7 mouse cellular contexts compared by ENCODE assay signal in the genomic region with DNA sequence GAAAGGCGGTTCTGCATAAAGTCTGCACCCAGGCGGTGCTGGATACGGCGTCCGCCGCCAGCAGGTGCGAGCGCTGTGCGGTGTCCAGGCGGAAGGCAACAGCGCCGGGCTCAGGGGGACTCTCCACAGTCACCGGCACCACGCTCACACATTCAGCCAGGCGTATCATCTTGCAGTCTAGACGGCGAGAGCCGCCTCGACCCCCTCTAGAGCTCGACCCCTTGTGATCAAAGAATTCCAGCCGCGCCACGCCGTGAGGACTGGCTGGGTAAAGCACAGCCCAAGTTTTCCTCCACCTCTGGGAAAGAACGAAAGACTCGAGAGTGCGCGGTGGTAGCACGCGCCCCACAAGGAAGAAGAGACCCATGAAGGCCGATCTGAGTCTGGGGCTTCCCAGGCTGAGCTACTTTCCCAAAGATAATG. TPM values are rescaled to one million over a fixed set of nuclear protein-coding genes. Genes with fewer than 3 reads are reported as not detected.
DNase-seq lines count a peak whose midpoint lies in the region; ATAC-seq and TF ChIP-seq lines count a peak whose summit lies in the region.

No protein-coding gene starts in this region.

- peak overlapping the region; percentile 63 for H3K9ac ChIP-seq in forebrain, embryonic 11.5 days (ENCODE audit: low read length)
- peak overlapping the region; percentile 68 for H3K9ac ChIP-seq in intestine, embryonic 15.5 days
- peak overlapping the region; percentile 76 for H3K9ac ChIP-seq in lung, embryonic 16.5 days (ENCODE audit: low read length)

- no peaks in the 10 kb centered on the region for H3K9me3 ChIP-seq in forebrain, embryonic 11.5 days (ENCODE audit: control insufficient read depth, low read length)
- no peaks in the 10 kb centered on the region for H3K9me3 ChIP-seq in intestine, embryonic 15.5 days
- H3K9me3 ChIP-seq in lung, embryonic 16.5 days (ENCODE audit: control insufficient read depth, low read length) = no peaks in the 10 kb centered on the region

- H3K4me2 ChIP-seq in forebrain, embryonic 11.5 days (ENCODE audit: low read depth, low read length, severe bottlenecking) = peak overlapping the region; percentile 90
- H3K4me2 ChIP-seq in intestine, embryonic 15.5 days (replicated peaks) = peak overlapping the region; percentile 90
- H3K4me2 ChIP-seq in lung, embryonic 16.5 days (ENCODE audit: low read depth, low read length) = peak overlapping the region; percentile 91

- CTCF ChIA-PET in Patski (lab: Charles Lee) = interaction anchor here (0.6 to 2.6 kb wide), 4 partner anchors 21 to 68 kb away, joined by 3 to 10 read pairs (median 4); a partner anchor contains a TSS

- peaks cover 7% of the 10 kb centered on the region for H3K4me1 ChIP-seq in forebrain, embryonic 11.5 days (replicated peaks; ENCODE audit: control insufficient read depth, insufficient read depth, low read length)
- H3K4me1 ChIP-seq in intestine, embryonic 15.5 days (replicated peaks) = peaks cover 17% of the 10 kb centered on the region
- peaks cover 29% of the 10 kb centered on the region for H3K4me1 ChIP-seq in lung, embryonic 16.5 days (replicated peaks; ENCODE audit: control insufficient read depth, insufficient read depth, low read length)
- H3K4me1 ChIP-seq in olfactory bulb, adult 2 months (ENCODE audit: control insufficient read depth, insufficient read depth, low read length) = peaks cover 16% of the 10 kb centered on the region

- H3K27me3 ChIP-seq in Patski = no peaks in the 10 kb centered on the region
- H3K27me3 ChIP-seq in forebrain, embryonic 11.5 days (ENCODE audit: control insufficient read depth, insufficient read depth, low read length) = peaks cover 21% of the 10 kb centered on the region
- H3K27me3 ChIP-seq in intestine, embryonic 15.5 days (replicated peaks) = peaks cover 9% of the 10 kb centered on the region
- no peaks in the 10 kb centered on the region for H3K27me3 ChIP-seq in lung, embryonic 16.5 days (ENCODE audit: control insufficient read depth, insufficient read depth, low read depth, low read length)

- in situ Hi-C loops in Patski (cut with MboI; ENCODE audit: low pct_unique_long_range_greater_than_20kb) = no loop called here

- under 1% methylated on average over 29 of the region's 31 CpGs for WGBS in forebrain, embryonic 11.5 days
- WGBS in intestine, embryonic 15.5 days = under 1% methylated on average over 31 of the region's 31 CpGs
- WGBS in lung, embryonic 16.5 days = 0% methylated on average over 31 of the region's 31 CpGs
- WGBS in olfactory bulb, adult 2 months = 1% methylated on average over 31 of the region's 31 CpGs

- peak; percentile 21 to 26 for DNase-seq in CD8-positive naive resting alpha-beta T cell, adult 2 months (ENCODE audit: low read depth in 2 of 2, low spot score in 2 of 2)
- no peak for DNase-seq in Patski (ENCODE audit: low read depth, low spot score)
- DNase-seq in forebrain, embryonic 11.5 days (ENCODE audit: low spot score) = peak; percentile 79
- DNase-seq in right cerebral cortex, adult 18-20 months = no peak

- TF ChIP-seq CTCF in Patski (IDR thresholded peaks at IDR 0.05) = no peak
- no peak for TF ChIP-seq CTCF in olfactory bulb, adult 2 months (IDR thresholded peaks at IDR 0.05; ENCODE audit: insufficient read depth, low read depth, low read length)

- POLR2A ChIA-PET in Patski (lab: Charles Lee) = interaction anchor here (0.6 to 1.4 kb wide), 4 partner anchors 20 to 195 kb away, joined by 3 to 12 read pairs (median 4); no protein-coding TSS in a partner anchor

- H3K27ac ChIP-seq in forebrain, embryonic 11.5 days (ENCODE audit: low read depth, low read length) = no peak overlapping the region
- peak overlapping the region; percentile 88 for H3K27ac ChIP-seq in intestine, embryonic 15.5 days
- peak overlapping the region; percentile 93 for H3K27ac ChIP-seq in lung, embryonic 16.5 days (ENCODE audit: low read length)
- H3K27ac ChIP-seq in olfactory bulb, adult 2 months (ENCODE audit: insufficient read depth, low read depth, low read length) = no peak overlapping the region

- peak; percentile 37 for ATAC-seq in Patski
- peak; percentile 48 for ATAC-seq in forebrain, embryonic 11.5 days (replicated peaks; ENCODE audit: low FRiP score)
- peak; percentile 67 for ATAC-seq in intestine, embryonic 15.5 days
- ATAC-seq in lung, embryonic 16.5 days (ENCODE audit: low read depth) = peak; percentile 35

- H3K36me3 ChIP-seq in forebrain, embryonic 11.5 days (ENCODE audit: control insufficient read depth, insufficient read depth, low read length) = no peaks in the 10 kb centered on the region
- 0 out of 2 replicates have a peak, but pooled peaks cover 3% of the 10 kb centered on the region for H3K36me3 ChIP-seq in intestine, embryonic 15.5 days
- H3K36me3 ChIP-seq in lung, embryonic 16.5 days (ENCODE audit: control insufficient read depth, insufficient read depth, low read length) = no peaks in the 10 kb centered on the region

- TF ChIP-seq POLR2A in olfactory bulb, adult 2 months (IDR thresholded peaks at IDR 0.05; ENCODE audit: insufficient read depth, low read depth, low read length) = no peak

- H3K4me3 ChIP-seq in forebrain, embryonic 11.5 days (ENCODE audit: low read depth, low read length) = peak overlapping the region; percentile 43
- peak overlapping the region; percentile 66 for H3K4me3 ChIP-seq in intestine, embryonic 15.5 days (replicated peaks)
- peak overlapping the region; percentile 75 for H3K4me3 ChIP-seq in lung, embryonic 16.5 days (ENCODE audit: low read length)
- peak overlapping the region; percentile 35 for H3K4me3 ChIP-seq in olfactory bulb, adult 2 months (ENCODE audit: insufficient read depth, low read depth, low read length)

RNA-seq across cellular contexts. Expression of a gene that starts 0.5 kb away (rescaled TPM):
- 17.9 TPM for polyA plus RNA-seq in Patski (2021)
- polyA plus RNA-seq in forebrain, embryonic 11.5 days (2014; fragmentation: Nextera tagmentation; extraction: Ambion mirVana) = 4.8 and 5.6 TPM in 2 replicates
- 9.7 and 9.8 TPM in 2 replicates for polyA plus RNA-seq in intestine, embryonic 15.5 days (2015; fragmentation: Nextera tagmentation; extraction: Ambion mirVana)
- polyA plus RNA-seq in lung, embryonic 16.5 days (2015; fragmentation: Nextera tagmentation; extraction: Ambion mirVana) = 16.7 and 17.6 TPM in 2 replicates
- not detected in 2 replicates for polyA plus RNA-seq in olfactory bulb, adult 2 months (2012; ENCODE audit: insufficient read depth, insufficient read length, low replicate concordance, missing spikeins)

RNA-seq across cellular contexts. Expression of a gene that starts 1.2 kb away (rescaled TPM):
- polyA plus RNA-seq in Patski (2021) = 2.5 TPM
- 9.2 and 9.9 TPM in 2 replicates for polyA plus RNA-seq in forebrain, embryonic 11.5 days (2014; fragmentation: Nextera tagmentation; extraction: Ambion mirVana)
- 12.7 and 14.2 TPM in 2 replicates for polyA plus RNA-seq in intestine, embryonic 15.5 days (2015; fragmentation: Nextera tagmentation; extraction: Ambion mirVana)
- 25.5 and 26.0 TPM in 2 replicates for polyA plus RNA-seq in lung, embryonic 16.5 days (2015; fragmentation: Nextera tagmentation; extraction: Ambion mirVana)
- polyA plus RNA-seq in olfactory bulb, adult 2 months (2012; ENCODE audit: insufficient read depth, insufficient read length, low replicate concordance, missing spikeins) = not detected in 2 replicates

RNA-seq across cellular contexts. Expression of a gene that starts 21.5 kb away (rescaled TPM):
- 160 TPM for polyA plus RNA-seq in Patski (2021)
- 124 and 125 TPM in 2 replicates for polyA plus RNA-seq in forebrain, embryonic 11.5 days (2014; fragmentation: Nextera tagmentation; extraction: Ambion mirVana)
- 212 and 228 TPM in 2 replicates for polyA plus RNA-seq in intestine, embryonic 15.5 days (2015; fragmentation: Nextera tagmentation; extraction: Ambion mirVana)
- 195 and 211 TPM in 2 replicates for polyA plus RNA-seq in lung, embryonic 16.5 days (2015; fragmentation: Nextera tagmentation; extraction: Ambion mirVana)
- polyA plus RNA-seq in olfactory bulb, adult 2 months (2012; ENCODE audit: insufficient read depth, insufficient read length, low replicate concordance, missing spikeins) = not detected in 2 replicates

RNA-seq across cellular contexts. Expression of a gene that starts 22.3 kb away (rescaled TPM):
- polyA plus RNA-seq in Patski (2021) = 63.1 TPM
- polyA plus RNA-seq in forebrain, embryonic 11.5 days (2014; fragmentation: Nextera tagmentation; extraction: Ambion mirVana) = 30.1 and 32.5 TPM in 2 replicates
- polyA plus RNA-seq in intestine, embryonic 15.5 days (2015; fragmentation: Nextera tagmentation; extraction: Ambion mirVana) = 72.2 and 86.5 TPM in 2 replicates
- polyA plus RNA-seq in lung, embryonic 16.5 days (2015; fragmentation: Nextera tagmentation; extraction: Ambion mirVana) = 61.8 and 64.9 TPM in 2 replicates
- polyA plus RNA-seq in olfactory bulb, adult 2 months (2012; ENCODE audit: insufficient read depth, insufficient read length, low replicate concordance, missing spikeins) = not detected in 2 replicates

RNA-seq across cellular contexts. Expression of a gene that starts 24.9 kb away (rescaled TPM):
- 0.51 TPM for polyA plus RNA-seq in Patski (2021)
- polyA plus RNA-seq in forebrain, embryonic 11.5 days (2014; fragmentation: Nextera tagmentation; extraction: Ambion mirVana) = 0.85 and 1.3 TPM in 2 replicates
- 14.0 and 14.9 TPM in 2 replicates for polyA plus RNA-seq in intestine, embryonic 15.5 days (2015; fragmentation: Nextera tagmentation; extraction: Ambion mirVana)
- polyA plus RNA-seq in lung, embryonic 16.5 days (2015; fragmentation: Nextera tagmentation; extraction: Ambion mirVana) = 1.9 and 2.0 TPM in 2 replicates
- not detected in 2 replicates for polyA plus RNA-seq in olfactory bulb, adult 2 months (2012; ENCODE audit: insufficient read depth, insufficient read length, low replicate concordance, missing spikeins)

Comparison
In these comparisons a context has a peak if more than half of its experiments do, and no peak if none do; other contexts are left out.
1. DNase-seq: peak in CD8-positive naive resting alpha-beta T cell, adult 2 months (2 of 2) and forebrain, embryonic 11.5 days (single experiment); none in Patski (single experiment) and right cerebral cortex, adult 18-20 months (single experiment).
2. H3K27ac ChIP-seq: peak in intestine, embryonic 15.5 days (single experiment) and lung, embryonic 16.5 days (single experiment); none in forebrain, embryonic 11.5 days (single experiment) and olfactory bulb, adult 2 months (single experiment).
3. Peak in every context shown above with its lines, with median percentiles within 50 percentile points of each other: ATAC-seq, H3K4me2 ChIP-seq, H3K4me3 ChIP-seq and H3K9ac ChIP-seq.